Mouse (Mus musculus): ENCODE results near the gene Ahrr. TPM values are rescaled to one million over a fixed set of nuclear protein-coding genes. Genes with fewer than 3 reads are reported as not detected.

Ahrr gene
- polyA plus RNA-seq (2012; fragmentation: generic; extraction: Trizol), result under 1 TPM; 0.05 to 0.12 TPM

GRCm38 (mm10) chr13:74292167-74292566 lies at the start of gene Ahrr:
Ahrr (minus strand) TSS chr13:74292331.

GRCm38 (mm10) chr13:74317170-74317849 lies 25.2 kb upstream of the Ahrr start, which contains the start of gene Pdcd6:
Pdcd6 (minus strand) TSS chr13:74317580.

GRCm38 (mm10) chr13:74208317-74208985 lies 83.7 kb downstream of the Ahrr start, which contains the start of gene Exoc3:
Exoc3 (minus strand) TSS chr13:74208732.

Other genes starting within 250 kb of the Ahrr start
- gene Cep72, start 230.0 kb downstream of the Ahrr start, polyA plus RNA-seq (2012; fragmentation: generic; extraction: Trizol), result 1 to 10 TPM in 1 of 2 experiments, under 1 TPM in 1; 0.19 to 2.4 TPM
- gene Slc9a3, start 170.9 kb downstream of the Ahrr start, polyA plus RNA-seq (2012; fragmentation: generic; extraction: Trizol), result under 1 TPM in 1 of 2 experiments, not detected in 1; 0.01 TPM
- gene Exoc3, start 83.6 kb downstream of the Ahrr start, polyA plus RNA-seq (2012; fragmentation: generic; extraction: Trizol), result 10 to 100 TPM; 18.9 to 39.7 TPM
- 100 to 1,000 TPM in 1 of 2 experiments, 10 to 100 TPM in 1; 53.4 to 135 TPM for gene Pdcd6, start 25.2 kb upstream of the Ahrr start, polyA plus RNA-seq (2012; fragmentation: generic; extraction: Trizol)
- 100 to 1,000 TPM in 1 of 2 experiments, 10 to 100 TPM in 1; 18.0 to 134 TPM for gene Sdha, start 57.9 kb upstream of the Ahrr start, polyA plus RNA-seq (2012; fragmentation: generic; extraction: Trizol)
- 10 to 100 TPM in 1 of 2 experiments, 1 to 10 TPM in 1; 4.6 to 18.4 TPM for gene Ccdc127, start 58.0 kb upstream of the Ahrr start, polyA plus RNA-seq (2012; fragmentation: generic; extraction: Trizol)
- not detected for gene Lrrc14b, start 71.7 kb upstream of the Ahrr start, polyA plus RNA-seq (2012; fragmentation: generic; extraction: Trizol)
- gene Zfp72, start 98.5 kb upstream of the Ahrr start, polyA plus RNA-seq (2012; fragmentation: generic; extraction: Trizol), result under 1 TPM; 0.01 to 0.27 TPM
- 100 to 1,000 TPM; 160 to 526 TPM for gene Ftl1-ps1, start 107.4 kb upstream of the Ahrr start, polyA plus RNA-seq (2012; fragmentation: generic; extraction: Trizol)
- 1 to 10 TPM in 1 of 2 experiments, under 1 TPM in 1; 0.28 to 3.1 TPM for gene Zfp825, start 201.7 kb upstream of the Ahrr start, polyA plus RNA-seq (2012; fragmentation: generic; extraction: Trizol)

Data from C3H10T1/2 (cell line).